Mouse (Mus musculus) liver, postnatal 0 days (tissue): ENCODE results near the gene Klf4.

Source experiments
- CTCF ChIP-seq: sonication (generic); IDR thresholded peaks from 2 replicates; pipeline ENCODE4 v1.5.1; 2016; ENCODE audit warnings: antibody characterized with exemption, low read depth
- EP300 ChIP-seq: IDR thresholded peaks from 2 replicates; pipeline ENCODE4 v1.6.1; 2016; ENCODE audit warnings: antibody characterized with exemption, low read depth, mild to moderate bottlenecking

DNA sequence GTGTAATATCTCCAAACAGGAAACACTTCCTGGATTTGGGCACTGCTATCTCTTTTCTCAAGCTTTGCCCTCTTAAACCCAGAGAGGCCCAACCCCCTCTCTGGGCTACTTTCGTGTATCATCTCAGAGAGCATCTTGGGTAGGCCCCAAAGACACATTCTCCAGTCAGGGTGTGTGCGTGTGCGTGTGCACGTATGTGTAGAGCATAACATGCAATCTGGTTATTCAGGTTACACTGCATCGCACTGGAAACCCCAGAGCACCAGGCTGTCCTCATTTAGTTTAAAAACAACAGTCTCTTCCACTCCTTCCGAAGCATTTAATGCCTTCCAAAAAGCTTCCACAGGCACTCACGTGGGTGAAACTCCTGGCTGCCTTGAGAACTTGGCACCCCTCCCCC lies 35.9 kb downstream of the Klf4 start:
- no peak for TF ChIP-seq CTCF
- no peak for TF ChIP-seq EP300
